Mouse (Mus musculus) neural tube, embryonic 11.5 days (tissue): Measurements from ENCODE around the gene Stau1. TPM values are rescaled to one million over a fixed set of nuclear protein-coding genes. Genes with fewer than 3 reads are reported as not detected.
"Not testable (repeated sequence)": the region's sequence is repeated elsewhere in the genome, so short reads cannot be mapped to it uniquely, and the experiment has no call there.

Source experiments
- ATAC-seq: fragments of 200-750 bp; cut with Nextera tagmentation; 2 replicates; pipeline ENCODE4 v1.8.0; 2017; ENCODE audit warnings: moderate number of reproducible peaks, mild to moderate bottlenecking, moderate TSS enrichment, moderate library complexity; ENCODE audit not compliant: insufficient read depth, low FRiP score, low TSS enrichment
- DNase-seq: peaks from one replicate; pipeline ENCODE4 v3.0.0-alpha.2; 2015; ENCODE audit warnings: low spot score
- H3K27ac ChIP-seq: fragments of 300-500 bp; sonication (generic); 2 replicates; pipeline ENCODE4 v1.5.1; 2014; ENCODE audit warnings: low read depth, mild to moderate bottlenecking, low read length
- H3K27me3 ChIP-seq: fragments of 300-500 bp; sonication (generic); 2 replicates; pipeline ENCODE4 v1.6.1; 2014; ENCODE audit warnings: mild to moderate bottlenecking, low read length, mixed read lengths; ENCODE audit not compliant: control insufficient read depth, insufficient read depth
- H3K36me3 ChIP-seq: fragments of 300-500 bp; sonication (generic); 2 replicates; pipeline ENCODE4 v1.6.1; 2014; ENCODE audit warnings: mild to moderate bottlenecking, low read length, moderate library complexity, mixed read lengths; ENCODE audit not compliant: control insufficient read depth, insufficient read depth
- H3K4me1 ChIP-seq: fragments of 300-500 bp; sonication (generic); 2 replicates; pipeline ENCODE4 v1.6.1; 2014; ENCODE audit warnings: low read length, mixed read lengths; ENCODE audit not compliant: control insufficient read depth, insufficient read depth
- H3K4me2 ChIP-seq: fragments of 300-500 bp; sonication (generic); 2 replicates; pipeline ENCODE4 v1.6.1; 2014; ENCODE audit warnings: low read depth, mild to moderate bottlenecking, moderate library complexity
- H3K4me3 ChIP-seq: fragments of 300-500 bp; sonication (generic); 2 replicates; pipeline ENCODE4 v1.5.1; 2014; ENCODE audit warnings: low read depth, low read length
- H3K9ac ChIP-seq: fragments of 300-500 bp; sonication (generic); 2 replicates; pipeline ENCODE4 v1.6.1; 2014; ENCODE audit warnings: mild to moderate bottlenecking, low read length
- H3K9me3 ChIP-seq: fragments of 300-500 bp; sonication (generic); 2 replicates; pipeline ENCODE4 v1.6.1; 2016; ENCODE audit warnings: low read length; ENCODE audit not compliant: control insufficient read depth
- WGBS: fragments of 180-500 bp; shearing (Covaris S2); extraction: QIAGEN DNeasy Blood & Tissue Kit; methylation state at CpG from one replicate; pipeline ENCODE4 v1.1.7; 2014; 5-methylcytosine and 5-hydroxymethylcytosine counted together
- polyA plus RNA-seq: library from polyadenylated mRNA; unstranded; fragments of >200 nt; fragmentation: Nextera tagmentation; extraction: Ambion mirVana; gene quantifications from 2 replicates; pipeline ENCODE4 v1.2.1, GENCODE M21; 2014

The Stau1 gene
- polyA plus RNA-seq, 1 experiment from 2014 or later = 103 TPM

GRCm38 (mm10) chr2:167015382-167015718 is 19.3 kb upstream of the Stau1 start:
- no peaks in the 10 kb centered on the region for H3K27me3 ChIP-seq
- H3K9me3 ChIP-seq = no peaks in the 10 kb centered on the region
- peaks cover 8% of the 10 kb centered on the region for H3K36me3 ChIP-seq
- H3K4me2 ChIP-seq = peak overlapping the region; percentile 94
- 0% methylated on average over 21 of the region's 21 CpGs for WGBS
- H3K27ac ChIP-seq = no peak overlapping the region
- peak overlapping the region; percentile 79 for H3K9ac ChIP-seq
- ATAC-seq (peak; percentile 48; the same call in 1 of the 2 replicates), DNase-seq (no peak)
- peak overlapping the region; percentile 95 for H3K4me3 ChIP-seq
- H3K4me1 ChIP-seq = peaks cover 7% of the 10 kb centered on the region; the same call in 1 of the 2 replicates

GRCm38 (mm10) chr2:167014702-167015381 is 18.7 kb upstream of the Stau1 start, which contains the start of gene Ddx27:
Gene Ddx27, plus strand, starts transcription at chr2:167015193.
- peak within 1 kb of the TSS; percentile 95 for H3K4me3 ChIP-seq
- peak within 1 kb of the TSS; percentile 79 for H3K9ac ChIP-seq
- H3K9me3 ChIP-seq = no peaks in the 10 kb centered on the region
- 0 out of 2 replicates have a peak within 1 kb of the TSS, but pooled peaks have one; percentile 5 for H3K27ac ChIP-seq
- H3K4me1 ChIP-seq = peaks cover 7% of the 10 kb centered on the region; the same call in 1 of the 2 replicates
- peak; percentile 95 for DNase-seq
- WGBS = 3% methylated on average over 37 of the region's 37 CpGs
- H3K27me3 ChIP-seq = no peaks in the 10 kb centered on the region
- H3K4me2 ChIP-seq = peak within 1 kb of the TSS; percentile 94
- ATAC-seq = peak; percentile 80
- peaks cover 4% of the 10 kb centered on the region for H3K36me3 ChIP-seq

- H3K27ac ChIP-seq = no peak overlapping the region
- H3K9me3 ChIP-seq = no peaks in the 10 kb centered on the region
- no peak overlapping the region for H3K4me2 ChIP-seq
- ATAC-seq (no peak), DNase-seq (no peak)
- no peaks in the 10 kb centered on the region for H3K27me3 ChIP-seq
- no peak overlapping the region for H3K4me3 ChIP-seq
- no peaks in the 10 kb centered on the region for H3K36me3 ChIP-seq
- no peaks in the 10 kb centered on the region for H3K4me1 ChIP-seq
- WGBS = 91% methylated on average over 3 of the region's 3 CpGs
- H3K9ac ChIP-seq = no peak overlapping the region
Observed at GRCm38 (mm10) chr2:167010546-167010945, 14.4 kb upstream of the Stau1 start.

- Histone ChIP-seq H3K4me2 (no peak overlapping the region), H3K4me3 (no peak overlapping the region), H3K4me1 (no peaks in the 10 kb centered on the region), H3K9ac (no peak overlapping the region), H3K27ac (no peak overlapping the region), H3K27me3 (no peaks in the 10 kb centered on the region), H3K9me3 (no peaks in the 10 kb centered on the region), H3K36me3 (no peaks in the 10 kb centered on the region)
- DNase-seq (no peak), ATAC-seq (no peak)
- WGBS = 85% methylated on average over 4 of the region's 4 CpGs
Observed at GRCm38 (mm10) chr2:167009483-167009882, 13.4 kb upstream of the Stau1 start.

GRCm38 (mm10) chr2:167007565-167007964 is 11.5 kb upstream of the Stau1 start:
- not testable (repeated sequence) for H3K4me1 ChIP-seq, H3K9me3 ChIP-seq, H3K36me3 ChIP-seq, H3K9ac ChIP-seq, ATAC-seq, H3K4me3 ChIP-seq, DNase-seq, H3K27me3 ChIP-seq, H3K4me2 ChIP-seq, H3K27ac ChIP-seq
- WGBS = 82% methylated on average over 4 of the region's 4 CpGs

DNA sequence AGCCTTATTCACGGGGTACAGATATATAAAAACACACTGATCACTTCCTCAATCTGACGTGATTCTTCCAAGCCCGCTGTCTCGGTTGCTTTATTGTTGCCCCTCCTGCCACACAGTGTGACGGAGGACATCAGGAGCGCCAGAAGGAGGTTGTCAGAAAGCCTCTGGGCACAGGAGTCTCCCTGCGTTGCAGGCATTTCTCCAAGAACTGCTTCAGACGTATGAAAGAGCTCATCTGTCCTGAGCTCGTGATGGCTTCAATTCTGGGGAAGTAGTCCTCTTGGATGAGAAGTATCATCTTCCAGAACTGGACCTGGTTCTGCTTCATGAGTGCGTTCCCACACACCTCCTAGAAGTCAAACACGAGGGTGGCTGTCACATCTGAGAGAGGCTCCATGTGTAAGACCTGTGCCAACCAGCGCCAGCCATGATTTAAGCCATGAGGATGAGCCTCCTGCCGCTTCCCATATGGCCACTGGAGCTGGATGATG is 10.9 kb upstream of the Stau1 start:
- Histone ChIP-seq H3K4me2 (no peak overlapping the region), H3K9me3 (no peaks in the 10 kb centered on the region), H3K36me3 (no peaks in the 10 kb centered on the region), H3K4me3 (no peak overlapping the region), H3K4me1 (no peaks in the 10 kb centered on the region), H3K27ac (no peak overlapping the region), H3K27me3 (no peaks in the 10 kb centered on the region), H3K9ac (no peak overlapping the region)
- 79% methylated on average over 13 of the region's 13 CpGs for WGBS
- DNase-seq (no peak), ATAC-seq (no peak)

- WGBS = 90% methylated on average over 2 of the region's 2 CpGs
- no peak for ATAC-seq
Observed at GRCm38 (mm10) chr2:167006355-167006754, 10.3 kb upstream of the Stau1 start.

GRCm38 (mm10) chr2:167004099-167004854 is 8.2 kb upstream of the Stau1 start:
- WGBS = 45% methylated on average over 8 of the region's 8 CpGs
- H3K9me3 ChIP-seq = no peaks in the 10 kb centered on the region

More at GRCm38 (mm10) chr2:167006355-167006754, 10.3 kb upstream of the Stau1 start:
- Histone ChIP-seq H3K4me1 (no peaks in the 10 kb centered on the region), H3K4me3 (no peak overlapping the region), H3K36me3 (no peaks in the 10 kb centered on the region), H3K4me2 (no peak overlapping the region), H3K9ac (no peak overlapping the region), H3K9me3 (no peaks in the 10 kb centered on the region), H3K27ac (no peak overlapping the region), H3K27me3 (no peaks in the 10 kb centered on the region)
- DNase-seq = no peak

More at GRCm38 (mm10) chr2:167004099-167004854, 8.2 kb upstream of the Stau1 start:
- DNase-seq (peak; percentile 35), ATAC-seq (no peak)
- Histone ChIP-seq H3K27ac (no peak overlapping the region), H3K27me3 (no peaks in the 10 kb centered on the region), H3K9ac (no peak overlapping the region), H3K4me2 (no peak overlapping the region), H3K36me3 (no peaks in the 10 kb centered on the region), H3K4me1 (no peaks in the 10 kb centered on the region), H3K4me3 (no peak overlapping the region)
